Mouse (Mus musculus) CH12.LX (cell line): ENCODE measurements at regions not wholly inside any gene's neighbourhood (a gene's known extent, or its start where the extent isn't known, plus 50 kb on each side); places are given as distances from the start of the nearest gene placed in this dataset.

Experiments
- CTCF ChIP-seq, 2 experiments: IDR thresholded peaks in 1 of 2; conservative IDR thresholded peaks in 1 of 2; 2 replicates each; pipeline ENCODE4 v1.5.1; 2011 to 2012; ENCODE audit warnings: low read depth in 2 of 2, low read length in 2 of 2, improper control_type of control experiment in 1 of 2, inconsistent platforms in 1 of 2, mild to moderate bottlenecking in 1 of 2, moderate library complexity in 1 of 2
- GABPA ChIP-seq: IDR thresholded peaks from 2 replicates; pipeline ENCODE4 v1.6.1; 2012; ENCODE audit warnings: low read depth, low read length, improper control_type of control experiment, inconsistent platforms; ENCODE audit not compliant: insufficient replicate concordance
- MAX ChIP-seq: IDR thresholded peaks from 2 replicates; pipeline ENCODE4 v1.6.1; 2011; ENCODE audit warnings: low read length, improper control_type of control experiment
- NELFE ChIP-seq: IDR thresholded peaks from 2 replicates; pipeline ENCODE4 v1.6.1; 2011; ENCODE audit warnings: low read depth, low read length, improper control_type of control experiment
- SMC3 ChIP-seq: IDR thresholded peaks from 2 replicates; pipeline ENCODE4 v1.6.1; 2011; ENCODE audit warnings: low read depth, low read length, improper control_type of control experiment
- TBP ChIP-seq: conservative IDR thresholded peaks from 2 replicates; pipeline ENCODE4 v1.6.1; 2011; ENCODE audit warnings: low read depth, low read length, improper control_type of control experiment
- TCF12 ChIP-seq: IDR thresholded peaks from 2 replicates; pipeline ENCODE4 v1.6.1; 2014; ENCODE audit warnings: low read depth, mild to moderate bottlenecking, inconsistent platforms, low read length, improper control_type of control experiment
- UBTF ChIP-seq: IDR thresholded peaks from 2 replicates; pipeline ENCODE4 v1.6.1; 2012; ENCODE audit warnings: low read depth, mild to moderate bottlenecking, inconsistent platforms, low read length, improper control_type of control experiment, moderate library complexity

GRCm38 (mm10) chr3:143973582-143973981, 231.4 kb downstream of the Lmo4 start:
- TF ChIP-seq TBP (no peak), GABPA (no peak), NELFE (no peak), CTCF (conservative IDR thresholded peaks at IDR 0.05 in 1 of 2, IDR thresholded peaks at IDR 0.05 in 1 of 2; ENCODE audit: low read depth in 2 of 2, low read length in 2 of 2) (no peak), SMC3 (no peak), UBTF (no peak), MAX (no peak), TCF12 (no peak)
